Mouse (Mus musculus) bone marrow, adult 2 months (tissue): ENCODE measurements around the gene Sp4.

ENCODE experiments used
- CTCF ChIP-seq: fragments of 200-500 bp; IDR thresholded peaks from 2 replicates; pipeline ENCODE4 v1.5.1; 2011; ENCODE audit warnings: low read length, control low read depth; ENCODE audit not compliant: control insufficient read depth, insufficient read depth
- POLR2A ChIP-seq: fragments of 200-500 bp; IDR thresholded peaks from 2 replicates; pipeline ENCODE4 v1.6.1; 2011; ENCODE audit warnings: low read depth, mild to moderate bottlenecking, control low read depth, low read length, borderline replicate concordance; ENCODE audit not compliant: control insufficient read depth

DNA sequence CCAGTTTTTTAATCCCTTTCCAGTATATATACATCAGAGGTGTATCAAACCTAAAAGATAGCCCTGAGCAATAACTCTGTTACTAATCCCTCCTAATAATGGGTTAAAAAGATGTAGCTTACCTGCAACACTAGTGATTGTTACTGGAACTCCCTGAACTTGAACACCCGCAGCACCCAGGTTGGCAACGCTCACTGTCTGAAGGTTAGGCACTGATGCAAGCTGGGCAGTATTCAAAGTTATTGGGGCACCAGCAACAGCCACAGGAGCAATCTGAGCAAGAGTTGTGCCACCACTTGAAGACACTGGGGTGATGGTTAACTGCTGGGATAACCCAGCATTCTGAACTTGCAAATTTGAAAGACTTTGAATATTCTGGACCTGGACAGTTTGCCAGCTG is 2.7 kb downstream of the Sp4 start:
- TF ChIP-seq CTCF, result no peak
- no peak for TF ChIP-seq POLR2A
